Mouse (Mus musculus) E14TG2a.4 (cell line): ENCODE data around the gene Dmd.

ENCODE experiments used
- CTCF ChIP-seq: conservative IDR thresholded peaks from 2 replicates; pipeline ENCODE4 v1.5.1; 2014; ENCODE audit warnings: low read length
- NANOG ChIP-seq: IDR thresholded peaks from 2 replicates; pipeline ENCODE4 v1.6.1; 2014; ENCODE audit warnings: borderline replicate concordance, low read length, mixed read lengths
- POU5F1 ChIP-seq: IDR thresholded peaks from 2 replicates; pipeline ENCODE4 v1.6.1; 2014; ENCODE audit warnings: low read length, borderline replicate concordance

GRCm38 (mm10) chrX:84640446-84640845 is 1691.8 kb downstream of the Dmd start:
- TF ChIP-seq CTCF, result no peak
- TF ChIP-seq NANOG, result no peak
- no peak for TF ChIP-seq POU5F1
